Mouse (Mus musculus) thymus, adult 2 months (tissue): Measurements from ENCODE around the gene Mbtps1. TPM values are rescaled to one million over a fixed set of nuclear protein-coding genes. Genes with fewer than 3 reads are reported as not detected.

Source experiments
- DNase-seq: peaks from one replicate; pipeline ENCODE4 v3.0.0; 2021
- H3K27ac ChIP-seq: fragments of 200-500 bp; 2 replicates; pipeline ENCODE4 v1.5.1; 2012; ENCODE audit warnings: low read length, control low read depth; ENCODE audit not compliant: control insufficient read depth, insufficient read depth
- H3K27me3 ChIP-seq: fragments of 200-500 bp; 2 replicates; pipeline ENCODE4 v1.6.1; 2012; ENCODE audit warnings: mild to moderate bottlenecking, low read length, moderate library complexity, mixed read lengths; ENCODE audit not compliant: control insufficient read depth, insufficient read depth
- H3K36me3 ChIP-seq: fragments of 200-500 bp; 2 replicates; pipeline ENCODE4 v1.6.1; 2012; ENCODE audit warnings: mild to moderate bottlenecking, low read length, moderate library complexity; ENCODE audit not compliant: control insufficient read depth, insufficient read depth
- H3K4me1 ChIP-seq: fragments of 200-500 bp; replicated peaks from 2 replicates; pipeline ENCODE4 v1.6.1; 2012; ENCODE audit warnings: low read length; ENCODE audit not compliant: control insufficient read depth, insufficient read depth
- H3K4me3 ChIP-seq: fragments of 200-500 bp; 2 replicates; pipeline ENCODE4 v1.5.1; 2012; ENCODE audit warnings: mild to moderate bottlenecking, low read length, control low read depth, moderate library complexity; ENCODE audit not compliant: control insufficient read depth, insufficient read depth
- CTCF ChIP-seq: fragments of 200-500 bp; IDR thresholded peaks from 2 replicates; pipeline ENCODE4 v1.5.1; 2012; ENCODE audit warnings: mild to moderate bottlenecking, control low read depth, low read length, moderate library complexity, borderline replicate concordance; ENCODE audit not compliant: control insufficient read depth, poor library complexity, insufficient read depth; ENCODE audit errors: extremely low read depth
- POLR2A ChIP-seq: fragments of 200-500 bp; IDR thresholded peaks from 2 replicates; pipeline ENCODE4 v1.6.1; 2012; ENCODE audit warnings: mild to moderate bottlenecking, low read length, control low read depth, moderate library complexity; ENCODE audit not compliant: control insufficient read depth, poor library complexity, insufficient read depth; ENCODE audit errors: extremely low read depth
- WGBS: fragments of 180-500 bp; shearing (Covaris S2); methylation state at CpG from one replicate; pipeline ENCODE4 v1.1.7; 2018; 5-methylcytosine and 5-hydroxymethylcytosine counted together
- polyA plus RNA-seq: library from polyadenylated mRNA; depleted of rRNA; stranded (reverse); fragments of >200 nt; gene quantifications from 2 replicates; pipeline ENCODE4 v1.2.3, GENCODE M21; 2012

Mbtps1 gene
- polyA plus RNA-seq, 1 experiment = 166 TPM

GRCm38 (mm10) chr8:119548560-119549113, 9.9 kb downstream of the Mbtps1 start:
- Histone ChIP-seq H3K27ac (no peak overlapping the region), H3K4me1 (peaks cover 53% of the 10 kb centered on the region), H3K36me3 (peaks cover 36% of the 10 kb centered on the region), H3K4me3 (no peak overlapping the region), H3K27me3 (no peaks in the 10 kb centered on the region)
- TF ChIP-seq POLR2A (no peak), CTCF (no peak)
- 65% methylated on average over 7 of the region's 7 CpGs for WGBS
- no peak for DNase-seq

- H3K4me3 ChIP-seq = no peak overlapping the region
- H3K27me3 ChIP-seq = no peaks in the 10 kb centered on the region
- no peak for DNase-seq
- TF ChIP-seq POLR2A (no peak), CTCF (no peak)
- H3K27ac ChIP-seq = peak overlapping the region; percentile 20; the same call in 1 of the 2 replicates
- H3K36me3 ChIP-seq = peaks cover 50% of the 10 kb centered on the region
- H3K4me1 ChIP-seq = peaks cover 51% of the 10 kb centered on the region
- WGBS = 38% methylated on average over 18 of the region's 18 CpGs
These were observed 11.4 kb downstream of the Mbtps1 start for GRCm38 (mm10) chr8:119547019-119547691.

- no peak overlapping the region for H3K4me3 ChIP-seq
- H3K27me3 ChIP-seq = no peaks in the 10 kb centered on the region
- H3K36me3 ChIP-seq = peaks cover 64% of the 10 kb centered on the region
- peak overlapping the region; percentile 49; the same call in 1 of the 2 replicates for H3K27ac ChIP-seq
- no peak for DNase-seq
- H3K4me1 ChIP-seq = peaks cover 40% of the 10 kb centered on the region
- 87% methylated on average over 6 of the region's 6 CpGs for WGBS
- TF ChIP-seq CTCF (no peak), POLR2A (no peak)
These were observed 12.7 kb downstream of the Mbtps1 start for GRCm38 (mm10) chr8:119545791-119546190.

GRCm38 (mm10) chr8:119545180-119545579, 13.4 kb downstream of the Mbtps1 start:
- H3K27me3 ChIP-seq = no peaks in the 10 kb centered on the region
- WGBS = 58% methylated on average over 6 of the region's 6 CpGs
- no peak for TF ChIP-seq POLR2A
- no peak for TF ChIP-seq CTCF
- H3K4me3 ChIP-seq = no peak overlapping the region
- H3K27ac ChIP-seq = peak overlapping the region; percentile 49; the same call in 1 of the 2 replicates
- peaks cover 70% of the 10 kb centered on the region for H3K36me3 ChIP-seq
- H3K4me1 ChIP-seq = peaks cover 34% of the 10 kb centered on the region
- no peak for DNase-seq

GRCm38 (mm10) chr8:119544606-119545005, 13.9 kb downstream of the Mbtps1 start:
- no peaks in the 10 kb centered on the region for H3K27me3 ChIP-seq
- no peak overlapping the region for H3K4me3 ChIP-seq
- no peak for DNase-seq
- H3K36me3 ChIP-seq = peaks cover 76% of the 10 kb centered on the region
- peak overlapping the region; percentile 55; the same call in 1 of the 2 replicates for H3K27ac ChIP-seq
- 86% methylated on average over 3 of the region's 3 CpGs for WGBS
- TF ChIP-seq CTCF (no peak), POLR2A (no peak)
- peaks cover 28% of the 10 kb centered on the region for H3K4me1 ChIP-seq

GRCm38 (mm10) chr8:119531973-119532372, 26.6 kb downstream of the Mbtps1 start:
- H3K27ac ChIP-seq = no peak overlapping the region
- peaks cover 92% of the 10 kb centered on the region for H3K36me3 ChIP-seq
- 92% methylated on average over 9 of the region's 9 CpGs for WGBS
- no peaks in the 10 kb centered on the region for H3K27me3 ChIP-seq
- no peak for TF ChIP-seq CTCF
- TF ChIP-seq POLR2A = no peak
- no peak for DNase-seq
- no peak overlapping the region for H3K4me3 ChIP-seq
- no peaks in the 10 kb centered on the region for H3K4me1 ChIP-seq
